Mouse (Mus musculus) layer of hippocampus, adult 9-10 months (tissue): Measurements from ENCODE around the gene Dlx2.

Experiments used
- DNase-seq: peaks from one replicate; pipeline ENCODE4 v3.0.0; 2022; ENCODE audit warnings: low spot score

The Dlx2 gene

DNA sequence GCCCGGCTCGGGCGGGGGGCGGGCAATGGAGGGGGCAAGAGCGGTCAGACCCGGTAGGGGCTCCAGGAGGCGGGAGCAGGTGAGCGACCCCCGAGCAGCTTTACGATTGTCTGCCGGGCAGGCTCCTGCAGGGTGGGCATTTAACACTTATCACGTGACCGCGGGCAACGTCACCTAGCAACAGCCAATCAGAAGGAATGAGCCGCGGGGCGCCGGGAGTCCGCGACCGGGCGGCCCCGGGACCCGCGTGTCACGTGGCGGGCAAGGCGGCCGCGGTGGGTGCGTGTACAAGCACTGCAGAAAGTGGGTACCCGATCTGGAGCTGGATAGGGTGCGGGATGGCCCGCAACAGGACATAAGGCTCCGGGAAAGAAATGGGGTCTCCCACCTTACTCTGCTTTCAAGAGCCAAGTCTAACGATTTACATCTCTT lies at the start of gene Dlx2:
Gene Dlx2 (minus strand): TSS at position 115 of the 432 bp plus-strand sequence.
- no peak for DNase-seq

DNA sequence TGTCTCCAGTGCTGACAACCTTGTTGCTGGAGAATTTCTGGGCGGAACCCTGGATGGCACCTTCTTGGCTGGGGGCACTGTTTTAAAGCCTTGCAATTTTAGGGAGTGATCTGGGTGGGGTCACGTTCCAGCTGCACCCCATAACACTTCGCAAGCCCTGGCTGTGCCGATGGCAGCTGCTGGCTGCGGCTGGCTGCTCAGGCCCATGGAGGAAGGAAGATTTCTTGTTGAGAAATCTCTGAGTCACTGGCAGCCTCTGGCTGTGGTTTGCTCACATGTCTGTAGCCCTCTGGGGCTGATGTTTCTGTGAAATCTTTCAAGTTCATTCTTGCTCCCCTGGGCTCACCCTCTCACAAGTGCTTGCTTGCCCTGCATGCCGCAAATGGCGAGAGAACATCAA lies 47.9 kb upstream of the Dlx2 start:
- DNase-seq, result no peak

DNA sequence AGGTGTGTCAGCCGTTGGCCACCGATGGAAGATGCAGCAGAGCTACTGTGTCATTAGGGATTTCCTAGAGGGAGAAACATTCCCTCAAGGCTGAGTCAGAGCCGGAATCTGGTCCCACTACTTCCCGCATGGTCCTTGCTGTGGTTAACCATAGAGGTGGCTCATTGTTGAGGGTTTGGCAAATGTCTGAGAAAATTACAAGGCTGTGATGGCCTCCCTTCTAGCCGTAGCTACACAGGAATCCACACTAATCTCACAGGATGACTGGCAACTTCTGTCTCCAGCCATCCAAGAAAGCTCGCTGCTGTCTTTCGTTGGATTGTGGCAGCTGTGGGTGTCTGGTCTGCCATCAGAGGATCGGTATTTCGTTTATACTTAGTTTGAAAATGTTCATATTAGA lies 42.6 kb upstream of the Dlx2 start:
- DNase-seq, result no peak

DNA sequence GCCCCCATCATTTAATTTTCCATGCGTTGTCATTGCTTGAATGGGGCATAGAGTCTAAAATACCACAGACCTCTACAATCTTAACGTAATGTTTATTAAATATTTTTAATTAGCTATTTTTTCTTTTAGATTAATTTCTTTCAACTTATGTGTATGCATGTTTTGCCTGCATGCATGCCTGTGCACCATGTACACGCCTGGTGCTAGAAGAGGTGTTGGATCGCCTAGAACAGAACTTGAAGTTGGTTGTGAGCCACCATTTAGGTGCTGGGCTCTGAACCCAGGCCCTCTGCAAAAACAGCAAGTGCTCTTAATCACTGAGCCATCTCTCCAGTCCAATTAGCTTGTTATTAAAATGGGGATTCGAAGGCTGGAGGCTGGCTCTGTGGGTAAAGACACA lies 34.9 kb upstream of the Dlx2 start:
- no peak for DNase-seq

DNA sequence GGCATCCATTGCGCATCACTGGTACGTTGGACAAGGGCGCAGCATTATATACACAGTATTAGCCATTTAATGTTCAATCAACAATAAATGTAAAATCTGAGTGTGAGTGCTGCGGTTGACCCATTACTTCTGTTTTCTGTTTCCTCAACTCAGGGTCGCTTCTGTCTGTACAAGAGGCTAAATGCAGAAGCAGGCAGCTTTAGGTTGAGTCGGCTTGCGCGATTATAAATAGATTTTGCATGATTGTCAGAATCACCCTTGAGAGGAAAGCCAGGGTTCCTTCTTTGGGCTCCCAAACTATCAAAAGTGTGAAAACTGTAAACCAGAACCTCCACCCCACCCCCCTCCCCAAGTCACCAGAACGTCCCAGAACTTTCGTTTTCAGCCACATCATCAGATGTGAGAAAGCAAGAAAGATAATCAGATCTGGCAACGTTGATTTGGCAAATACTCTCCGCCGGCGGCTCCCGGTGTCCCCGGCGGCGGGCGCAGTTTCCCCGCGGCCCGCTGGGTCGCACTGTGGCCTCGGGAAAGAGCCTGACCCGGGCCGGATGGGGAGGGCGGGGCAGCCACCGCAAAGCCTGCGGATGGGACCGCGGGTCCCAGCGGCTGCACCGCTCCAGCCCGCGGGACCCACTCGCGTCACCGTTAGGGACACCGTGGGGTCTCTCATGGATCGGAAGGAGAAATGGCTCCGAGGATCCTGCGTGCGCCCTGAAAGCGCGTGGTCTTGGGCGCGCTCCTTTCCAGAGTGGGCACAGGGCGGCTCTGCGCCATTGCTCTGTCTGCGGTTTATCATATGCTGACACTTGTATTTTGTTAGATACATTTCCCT lies 34.3 kb upstream of the Dlx2 start:
- DNase-seq, result no peak

DNA sequence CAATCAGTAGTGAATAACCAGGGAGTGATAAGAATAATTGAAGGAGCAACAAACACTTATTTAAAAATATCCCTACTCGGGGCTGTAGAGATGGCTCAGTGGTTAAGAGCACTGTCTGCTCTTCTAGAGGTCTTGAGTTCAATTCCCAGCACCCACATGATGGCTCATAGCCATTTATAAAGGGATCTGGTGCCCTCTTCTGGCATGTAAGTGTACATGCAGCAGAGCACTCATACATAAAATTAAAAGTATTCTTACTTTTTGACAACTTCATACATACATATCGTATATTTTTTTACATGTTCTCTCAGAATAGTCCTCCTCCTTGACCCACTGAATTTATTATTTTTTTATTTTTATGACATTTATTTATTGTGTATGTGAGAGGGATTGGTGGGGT lies 30.5 kb upstream of the Dlx2 start:
- DNase-seq, result no peak

DNA sequence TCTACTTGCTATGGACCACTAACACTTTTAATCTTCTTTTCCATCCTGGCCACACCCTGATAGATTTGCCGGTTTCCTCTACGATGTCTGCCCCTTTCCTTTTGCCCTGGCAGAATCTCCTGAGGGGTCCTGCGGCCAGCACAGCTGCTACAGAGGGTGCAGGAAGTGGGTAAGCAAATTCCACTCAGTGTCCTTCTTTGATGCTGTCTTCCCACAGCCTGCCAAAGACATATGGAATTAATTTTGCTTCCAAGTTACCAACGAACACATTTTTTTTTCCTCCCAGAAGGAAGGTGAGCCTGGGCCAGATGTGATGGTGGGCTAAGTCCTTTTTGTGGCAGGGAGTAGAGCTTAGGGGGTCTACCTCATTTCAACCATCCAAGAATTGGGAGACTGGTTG lies 27.2 kb upstream of the Dlx2 start:
- DNase-seq, result no peak

DNA sequence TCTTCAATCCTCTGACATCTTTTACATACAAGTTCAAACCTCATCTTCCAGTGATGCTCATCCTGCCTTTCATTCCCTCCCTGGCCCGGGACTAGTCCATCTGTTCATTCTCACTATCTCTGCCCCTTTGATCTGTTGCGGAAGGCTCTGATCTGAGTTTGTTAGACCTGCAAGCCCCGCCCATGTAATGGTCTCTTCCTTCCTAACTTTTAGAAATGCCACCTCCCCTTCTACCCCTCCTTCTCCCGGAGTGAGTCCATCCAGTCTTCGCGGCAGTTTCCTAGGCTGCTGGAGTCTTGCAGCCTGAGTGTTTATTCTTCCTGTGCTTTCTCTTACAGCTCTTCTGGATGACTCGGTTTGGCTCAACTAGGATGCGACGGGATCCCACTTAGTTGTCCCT lies 19.9 kb upstream of the Dlx2 start:
- no peak for DNase-seq

DNA sequence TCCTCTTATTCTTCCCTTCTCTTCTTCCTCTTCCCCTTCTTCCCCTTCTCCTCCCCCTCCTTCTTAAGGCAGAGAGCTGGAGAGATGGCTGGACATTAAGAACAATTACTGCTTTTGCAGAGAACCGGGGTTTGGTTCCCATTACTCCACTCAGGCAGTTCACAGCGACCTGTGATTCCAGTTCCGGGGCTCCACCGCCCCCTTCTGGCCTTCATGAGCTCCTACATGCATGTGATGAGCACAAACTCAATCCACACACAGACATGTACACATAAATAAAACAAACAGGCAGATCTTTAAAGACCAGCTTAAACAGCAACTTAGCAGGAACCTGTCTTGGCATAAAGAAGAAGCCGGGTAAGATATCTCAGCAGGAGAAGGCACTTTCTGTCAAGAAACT lies 9.5 kb upstream of the Dlx2 start:
- no peak for DNase-seq

DNA sequence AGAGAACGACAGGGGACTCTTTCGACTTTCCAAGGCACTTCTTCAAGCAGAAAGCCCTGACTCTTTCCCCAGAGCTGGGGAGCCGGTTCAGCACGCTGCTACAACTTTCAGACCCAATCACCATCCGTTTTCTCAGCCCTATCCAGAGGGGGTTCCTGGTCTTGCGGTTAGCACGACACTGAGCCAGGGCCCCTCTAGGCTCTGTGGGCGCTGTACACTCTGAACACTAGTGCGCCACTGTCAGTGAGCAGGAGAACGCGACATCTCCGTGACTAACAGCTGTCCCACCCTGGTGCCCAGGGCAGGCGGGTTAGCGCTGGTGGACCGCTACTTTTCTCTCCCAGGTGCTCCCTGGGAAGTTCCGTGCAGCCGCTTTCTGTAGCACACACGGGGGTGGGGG lies 5.2 kb upstream of the Dlx2 start:
- DNase-seq, result no peak

DNA sequence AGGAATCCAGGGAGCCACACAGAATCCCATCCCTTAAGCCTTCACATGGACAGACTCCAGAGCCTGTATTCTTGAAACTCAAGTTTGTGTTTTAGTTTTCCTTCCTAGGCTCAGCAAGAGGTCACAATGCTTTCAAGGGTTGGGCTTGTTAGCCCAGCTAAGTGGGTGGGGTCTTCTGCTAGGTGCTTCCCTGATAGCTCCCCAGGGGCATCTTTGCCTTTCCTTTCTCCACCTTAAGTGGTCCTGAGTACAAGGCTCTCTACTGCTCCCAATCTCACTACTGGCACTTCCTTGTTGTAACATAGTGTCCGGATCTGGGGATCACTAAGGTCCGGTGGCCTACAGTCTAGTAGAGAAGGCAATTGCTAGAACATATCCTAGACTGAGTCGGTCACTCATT lies 3.8 kb upstream of the Dlx2 start:
- no peak for DNase-seq

DNA sequence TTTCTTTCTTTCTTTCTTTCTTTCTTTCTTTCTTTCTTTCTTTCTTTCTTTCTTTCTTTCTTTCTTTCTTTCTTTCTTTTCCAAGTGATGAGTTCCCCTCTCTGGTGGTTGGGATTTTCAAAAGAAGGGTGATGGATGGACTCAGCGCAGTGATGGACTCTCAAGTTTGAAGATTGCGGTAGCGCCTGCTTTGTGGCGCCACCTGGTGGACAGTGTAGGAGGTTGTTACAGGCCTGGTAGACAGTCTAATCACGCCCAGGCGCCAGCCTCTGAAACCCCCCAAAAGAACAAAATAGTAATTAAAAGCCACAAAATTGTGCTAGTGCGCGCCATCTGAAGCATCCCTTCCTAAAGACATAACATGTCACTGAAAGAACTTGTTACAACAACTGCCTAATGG lies 1.3 kb upstream of the Dlx2 start:
- DNase-seq, result no peak

DNA sequence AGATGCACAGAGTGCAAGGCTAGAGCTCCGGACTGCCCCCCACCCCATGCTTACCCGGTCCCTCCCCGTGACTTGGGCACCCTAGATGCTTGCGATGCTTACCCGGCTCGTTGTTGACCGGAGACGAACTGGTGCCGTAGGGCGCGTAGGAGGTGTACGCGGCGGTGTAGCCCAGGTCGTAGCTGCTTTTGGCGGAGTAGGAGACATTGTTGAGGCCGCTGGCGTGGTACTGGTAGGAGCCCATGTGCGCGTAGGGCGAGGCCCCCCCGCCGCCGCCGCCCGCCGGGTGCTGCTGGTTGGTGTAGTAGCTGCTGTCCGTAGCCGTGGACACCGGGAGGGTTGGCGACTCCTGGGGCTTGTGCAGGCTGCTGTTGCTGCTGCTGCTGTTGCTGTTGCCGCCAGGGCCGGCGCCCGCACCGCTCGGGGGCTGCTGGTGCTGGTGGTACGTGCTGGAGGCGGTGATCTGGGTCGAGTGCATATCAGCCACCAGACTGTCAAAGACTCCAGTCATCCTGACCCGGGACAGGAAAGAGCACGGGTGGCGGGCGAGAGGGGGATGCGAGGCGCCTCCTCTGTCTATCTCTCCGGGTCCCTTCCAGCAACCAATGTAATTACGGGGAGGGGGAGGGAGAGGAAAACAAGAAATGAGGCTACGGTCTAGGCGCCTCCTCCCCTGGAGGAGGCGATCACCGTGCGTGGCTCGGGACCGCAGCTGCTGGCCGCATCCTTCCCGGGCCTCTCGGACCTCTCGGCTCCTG lies 493 bp downstream of the Dlx2 start:
- DNase-seq, result no peak

DNA sequence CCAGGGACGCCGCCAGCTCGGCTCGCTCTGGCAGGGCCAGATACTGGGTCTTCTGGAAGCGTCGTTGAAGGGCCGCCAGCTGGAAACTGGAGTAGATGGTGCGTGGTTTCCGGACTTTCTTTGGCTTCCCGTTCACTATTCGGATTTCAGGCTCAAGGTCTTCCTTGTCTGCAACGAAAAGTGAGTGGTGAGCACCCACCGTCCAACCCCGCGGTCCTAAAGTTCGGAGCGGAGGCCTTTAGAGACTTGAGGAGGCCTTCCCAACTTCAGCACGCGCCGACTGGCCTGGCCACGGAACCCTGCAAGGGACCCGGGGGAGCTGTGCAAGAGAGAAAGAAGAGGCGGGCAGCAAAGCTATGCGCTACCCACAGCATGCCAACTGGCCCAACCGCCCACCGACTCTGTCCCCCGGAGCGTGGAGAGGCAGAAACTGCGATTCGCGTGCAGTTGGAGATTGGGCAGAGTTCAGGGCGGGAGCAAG lies 1.1 kb downstream of the Dlx2 start:
- DNase-seq, result no peak

DNA sequence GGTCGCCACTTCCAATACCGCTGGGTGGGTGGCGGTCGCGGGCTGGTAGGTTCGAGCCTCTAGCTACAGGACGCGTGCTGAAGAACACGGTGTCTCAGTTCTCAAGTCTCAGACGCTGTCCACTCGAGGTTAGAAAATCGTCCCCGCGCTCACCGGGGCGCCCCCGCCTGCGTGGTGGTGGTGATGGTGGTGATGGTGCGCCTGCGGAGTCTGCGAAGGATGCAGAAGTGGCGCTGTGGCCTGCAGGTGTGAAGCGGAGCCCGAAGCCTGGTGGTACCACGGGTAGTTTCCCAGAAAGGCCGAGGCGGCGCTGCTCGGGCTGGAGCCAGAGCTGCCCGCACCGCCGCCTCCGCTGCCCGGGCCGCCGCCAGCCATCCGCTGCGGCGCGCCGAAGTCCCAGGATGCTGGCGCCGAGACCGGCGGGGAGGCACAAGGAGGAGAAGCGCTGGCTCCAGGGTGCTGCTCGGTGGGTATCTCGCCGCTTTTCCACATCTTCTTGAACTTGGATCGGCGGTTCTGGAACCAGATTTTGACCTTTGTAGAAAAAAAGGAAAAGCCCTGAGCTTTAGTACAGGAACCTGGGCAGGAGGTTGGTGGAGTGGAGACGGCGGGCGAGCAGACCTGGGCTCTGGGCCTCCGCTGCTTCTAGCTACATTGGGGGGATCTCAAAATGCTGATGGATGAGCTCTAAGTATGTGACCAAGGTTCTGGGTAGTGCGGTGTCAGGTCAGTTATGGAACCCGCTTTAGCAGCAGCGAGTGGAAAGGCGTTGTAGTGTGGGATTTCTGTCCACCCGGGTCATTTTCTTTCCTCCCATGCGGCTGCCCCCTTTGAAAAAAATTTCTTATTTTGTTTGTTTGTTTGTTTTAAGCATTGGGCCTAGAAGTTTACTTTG lies 1.9 kb downstream of the Dlx2 start:
- no peak for DNase-seq

DNA sequence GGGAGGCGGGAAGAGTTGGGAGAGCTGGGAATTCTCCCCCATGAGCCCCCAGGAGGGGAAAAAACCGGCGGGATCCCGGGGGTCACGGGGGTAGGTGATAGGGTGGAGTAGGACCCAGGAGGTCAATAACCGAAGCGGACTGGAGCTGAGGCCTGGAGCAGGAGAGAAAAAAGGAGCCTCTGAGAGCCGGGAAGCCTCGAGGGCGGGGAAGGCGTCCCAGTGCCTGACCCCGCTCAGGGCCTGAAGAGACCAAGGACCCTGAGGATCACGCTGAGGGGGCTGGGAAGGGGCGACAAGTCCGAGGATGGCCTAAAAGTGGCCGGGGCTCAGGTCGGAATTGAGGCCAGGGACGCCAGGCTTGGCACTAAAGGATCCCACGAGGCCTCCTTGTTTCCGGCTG lies 2.6 kb downstream of the Dlx2 start:
- DNase-seq, result no peak

DNA sequence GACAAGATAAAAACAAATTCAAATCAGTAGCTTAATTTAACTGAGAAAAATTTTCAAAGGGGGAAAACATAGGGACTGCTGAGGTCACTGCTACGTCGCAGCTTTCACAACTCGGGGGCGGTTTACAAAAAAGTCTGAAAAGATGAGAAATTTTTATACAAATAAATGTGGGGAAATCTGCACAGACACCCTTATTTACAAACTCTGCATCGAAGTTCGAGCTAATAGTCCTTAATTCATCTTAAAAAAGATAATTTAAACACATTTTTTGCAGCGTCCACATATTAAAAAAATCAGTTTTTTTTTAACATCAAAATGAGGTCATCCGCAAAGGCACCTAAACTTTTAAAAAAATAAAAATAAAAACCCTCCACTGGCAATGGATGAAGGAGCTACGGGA lies 3.0 kb downstream of the Dlx2 start:
- no peak for DNase-seq

DNA sequence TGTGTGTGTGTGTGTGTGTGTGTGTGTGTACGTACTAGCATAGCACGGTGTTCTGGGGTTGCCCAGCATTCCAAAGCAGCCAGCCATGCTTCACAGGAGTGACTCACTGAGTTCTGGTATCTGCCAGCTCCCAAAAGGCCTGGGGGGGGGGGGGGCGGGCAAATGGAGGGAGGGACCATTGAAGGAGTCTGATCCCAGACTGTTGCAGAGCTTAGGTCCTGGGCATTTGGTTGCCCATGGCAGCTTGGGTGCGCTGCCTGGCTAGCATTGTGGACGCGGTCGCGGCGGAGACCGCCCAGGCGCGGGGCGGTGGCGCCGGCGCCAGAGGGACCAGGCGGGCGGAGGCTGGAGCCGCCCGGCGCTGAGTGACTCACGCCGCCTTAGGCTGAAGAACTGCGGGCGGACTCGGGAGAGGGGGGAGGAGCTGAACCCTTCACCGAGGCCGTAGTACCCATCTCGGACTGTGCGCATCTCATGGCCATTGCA lies 3.7 kb downstream of the Dlx2 start:
- DNase-seq, result no peak

DNA sequence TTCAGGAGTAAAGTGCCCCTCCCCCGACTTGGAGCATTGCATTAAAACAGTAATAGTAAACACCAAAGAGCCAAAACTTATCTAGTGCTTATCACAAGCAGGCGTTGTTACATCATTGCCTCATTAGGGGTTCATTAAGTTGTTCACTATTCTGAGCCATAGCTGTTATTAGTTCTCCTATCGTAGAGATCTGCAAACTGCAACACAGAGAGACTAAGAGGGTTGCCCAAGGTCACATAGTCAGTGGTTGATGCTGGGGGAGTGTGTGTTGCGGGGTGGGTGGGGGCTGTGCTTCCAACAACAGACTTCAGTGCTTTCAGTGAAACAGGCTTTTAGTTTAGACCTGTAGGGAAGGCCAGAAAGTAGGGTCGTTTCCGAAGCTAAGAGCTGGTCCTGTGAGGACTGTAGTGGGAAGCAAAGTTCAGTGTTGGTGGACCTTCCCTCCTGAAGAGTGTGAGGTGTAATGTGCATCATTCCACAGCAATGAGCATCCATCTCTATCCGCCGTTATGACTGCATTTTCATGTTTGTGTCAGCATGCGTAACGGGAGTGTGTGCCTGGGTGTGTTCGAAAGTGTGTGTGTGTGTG lies 4.2 kb downstream of the Dlx2 start:
- DNase-seq, result no peak

DNA sequence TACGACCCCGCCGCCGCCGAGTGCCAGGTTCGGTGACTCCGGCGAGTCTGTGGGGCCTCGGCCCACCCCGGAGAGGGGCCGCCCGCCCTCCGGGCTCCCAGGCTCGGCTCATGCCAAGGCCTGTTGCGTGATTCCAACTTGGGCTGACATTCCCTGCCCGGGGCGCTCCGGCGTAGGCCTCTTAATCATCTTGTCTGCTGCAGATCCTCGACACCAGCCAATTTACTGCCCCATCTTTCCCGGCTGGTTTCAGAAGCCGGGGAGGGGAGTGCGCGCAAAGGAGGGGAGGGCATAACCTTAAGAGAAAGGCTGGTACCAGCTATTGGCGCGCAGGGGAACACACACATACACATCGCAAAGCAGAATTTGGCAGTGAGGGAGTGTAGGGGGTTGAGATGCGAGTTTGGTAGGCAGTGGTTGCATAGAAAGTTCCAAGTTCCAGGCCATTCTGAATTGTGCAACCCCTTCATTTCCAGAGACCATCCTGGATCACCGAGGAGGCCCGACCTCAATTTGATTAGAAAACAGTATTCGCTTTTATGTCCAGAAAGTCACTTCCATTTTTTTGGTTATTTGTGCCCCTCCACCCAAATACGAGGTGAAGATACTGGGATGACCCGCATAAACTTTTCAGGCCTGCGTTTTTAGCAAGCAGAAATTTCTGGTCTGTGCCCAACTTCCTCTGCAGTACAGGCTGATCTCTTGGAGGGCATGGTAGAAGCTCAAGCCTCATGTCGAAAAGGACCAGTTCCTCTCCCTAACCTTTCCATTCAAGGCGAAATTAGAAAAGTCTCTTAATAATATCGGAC lies 4.9 kb downstream of the Dlx2 start:
- no peak for DNase-seq
